Mouse (Mus musculus) embryonic stem cell, embryonic (primary cell): ENCODE data around the gene Smyd1.

ENCODE experiments used
- CTCF ChIA-PET, 4 experiments: fragments of 300-600 bp in 2 of 4; fragments of 350-600 bp in 2 of 4; sonication (Branson Sonifier 250); formaldehyde crosslinking; loops; one replicate each; lab custom pipeline; 2022; ENCODE audit warnings: inconsistent platforms in 2 of 4; lab: Charles Lee
- POLR2A ChIA-PET, 4 experiments: fragments of 300-600 bp in 2 of 4; fragments of 350-600 bp in 2 of 4; sonication (Branson Sonifier 250); formaldehyde crosslinking; loops; one replicate each; lab custom pipeline; 2022; ENCODE audit warnings: antibody characterized with exemption in 4 of 4, inconsistent platforms in 1 of 4; lab: Charles Lee

Smyd1 gene

GRCm38 (mm10) chr6:71321826-71322283 lies at the start of gene Smyd1:
Gene Smyd1 (minus strand): TSS chr6:71322233.
- ChIA-PET CTCF (no interaction called here), POLR2A (interaction anchor here in 2 of 4 experiments (0.7 to 1.5 kb wide), 2 partner anchors 8 to 214 kb away, joined by 3 to 4 read pairs; no protein-coding TSS in a partner anchor)

GRCm38 (mm10) chr6:71371085-71371605 lies 49.1 kb upstream of the Smyd1 start:
- POLR2A ChIA-PET = no interaction called here
- CTCF ChIA-PET = no interaction called here

GRCm38 (mm10) chr6:71369416-71369815 lies 47.4 kb upstream of the Smyd1 start:
- CTCF ChIA-PET = interaction anchor here in 1 of 4 experiments (0.8 kb wide), 1 partner anchor 16 kb away, joined by 4 read pairs; no protein-coding TSS in a partner anchor
- POLR2A ChIA-PET = no interaction called here

GRCm38 (mm10) chr6:71363995-71364394 lies 42.0 kb upstream of the Smyd1 start:
- ChIA-PET POLR2A (no interaction called here), CTCF (no interaction called here)

- POLR2A ChIA-PET = no interaction called here
- CTCF ChIA-PET = no interaction called here
Observed at GRCm38 (mm10) chr6:71361156-71361670, 39.2 kb upstream of the Smyd1 start.

GRCm38 (mm10) chr6:71360751-71361150 lies 38.7 kb upstream of the Smyd1 start:
- ChIA-PET CTCF (no interaction called here), POLR2A (no interaction called here)

GRCm38 (mm10) chr6:71360221-71360620 lies 38.2 kb upstream of the Smyd1 start:
- CTCF ChIA-PET = no interaction called here
- POLR2A ChIA-PET = no interaction called here

- ChIA-PET CTCF (no interaction called here), POLR2A (interaction anchor here in 1 of 4 experiments (0.6 kb wide), 1 partner anchor 493 kb away, joined by 3 read pairs; no protein-coding TSS in a partner anchor)
Observed at GRCm38 (mm10) chr6:71357493-71357892, 35.5 kb upstream of the Smyd1 start.

- ChIA-PET POLR2A (no interaction called here), CTCF (interaction anchor here in 2 of 4 experiments (0.9 to 1.3 kb wide), 2 partner anchors 15 to 83 kb away, joined by 3 to 4 read pairs; no protein-coding TSS in a partner anchor)
Observed at GRCm38 (mm10) chr6:71353722-71354121, 31.7 kb upstream of the Smyd1 start.

GRCm38 (mm10) chr6:71352866-71353427 lies 30.9 kb upstream of the Smyd1 start:
- POLR2A ChIA-PET = interaction anchor here in 1 of 4 experiments (0.8 kb wide), 1 partner anchor 478 kb away, joined by 3 read pairs; the partner anchor contains the start of gene Immt

GRCm38 (mm10) chr6:71352201-71352600 lies 30.2 kb upstream of the Smyd1 start:
- POLR2A ChIA-PET = interaction anchor here in 2 of 4 experiments (0.7 to 0.8 kb wide), 2 partner anchors 135 to 479 kb away, joined by 3 to 5 read pairs; partner anchors contain the start of gene Immt (in 1 of the 2)
- CTCF ChIA-PET = interaction anchor here in 1 of 4 experiments (0.6 kb wide), 1 partner anchor 176 kb away, joined by 5 read pairs; no protein-coding TSS in a partner anchor

More at GRCm38 (mm10) chr6:71352866-71353427, 30.9 kb upstream of the Smyd1 start:
- CTCF ChIA-PET = interaction anchor here in 2 of 4 experiments (0.6 to 1.3 kb wide), 3 partner anchors 82 to 177 kb away, joined by 3 to 5 read pairs (median 3); no protein-coding TSS in a partner anchor

- CTCF ChIA-PET = no interaction called here
- POLR2A ChIA-PET = no interaction called here
Observed at GRCm38 (mm10) chr6:71351201-71351600, 29.2 kb upstream of the Smyd1 start.

- POLR2A ChIA-PET = interaction anchor here in 2 of 4 experiments (0.6 to 0.7 kb wide), 2 partner anchors 44 to 1084 kb away, joined by 3 read pairs; no protein-coding TSS in a partner anchor
Observed at GRCm38 (mm10) chr6:71348006-71348405, 26.0 kb upstream of the Smyd1 start.

GRCm38 (mm10) chr6:71341179-71341578 lies 19.1 kb upstream of the Smyd1 start:
- CTCF ChIA-PET = no interaction called here
- POLR2A ChIA-PET = no interaction called here

More at GRCm38 (mm10) chr6:71348006-71348405, 26.0 kb upstream of the Smyd1 start:
- CTCF ChIA-PET = interaction anchor here in 2 of 4 experiments (0.8 to 1.0 kb wide), 2 partner anchors 49 kb away, joined by 3 to 14 read pairs; no protein-coding TSS in a partner anchor

- CTCF ChIA-PET = interaction anchor here in 1 of 4 experiments (0.9 kb wide), 1 partner anchor 101 kb away, joined by 3 read pairs; the partner anchor contains the start of gene Rmnd5a
- POLR2A ChIA-PET = no interaction called here
Observed at GRCm38 (mm10) chr6:71339351-71339750, 17.3 kb upstream of the Smyd1 start.

- CTCF ChIA-PET = interaction anchor here in 1 of 4 experiments (0.9 kb wide), 1 partner anchor 102 kb away, joined by 3 read pairs; the partner anchor contains the start of gene Rmnd5a
- POLR2A ChIA-PET = no interaction called here
Observed at GRCm38 (mm10) chr6:71338941-71339340, 16.9 kb upstream of the Smyd1 start.

GRCm38 (mm10) chr6:71337666-71338065 lies 15.6 kb upstream of the Smyd1 start:
- ChIA-PET CTCF (interaction anchor here in 1 of 4 experiments (0.5 kb wide), 1 partner anchor 14 kb away, joined by 7 read pairs; no protein-coding TSS in a partner anchor), POLR2A (no interaction called here)

GRCm38 (mm10) chr6:71333578-71334273 lies 11.7 kb upstream of the Smyd1 start:
- POLR2A ChIA-PET = interaction anchor here in 1 of 4 experiments (0.6 kb wide), 1 partner anchor 404 kb away, joined by 3 read pairs; no protein-coding TSS in a partner anchor
- CTCF ChIA-PET = no interaction called here

GRCm38 (mm10) chr6:71333031-71333430 lies 11.0 kb upstream of the Smyd1 start:
- CTCF ChIA-PET = no interaction called here
- POLR2A ChIA-PET = interaction anchor here in 1 of 4 experiments (0.6 kb wide), 1 partner anchor 405 kb away, joined by 3 read pairs; no protein-coding TSS in a partner anchor
